Mouse (Mus musculus): ENCODE data around the gene Rere.
"Not testable (repeated sequence)": the region's sequence is repeated elsewhere in the genome, so short reads cannot be mapped to it uniquely, and the experiment has no call there.

The Rere gene

GRCm38 (mm10) chr4:150549989-150550716 is 268.7 kb downstream of the Rere start:
- no peak for DNase-seq (ENCODE audit: low read depth, low spot score)

DNA sequence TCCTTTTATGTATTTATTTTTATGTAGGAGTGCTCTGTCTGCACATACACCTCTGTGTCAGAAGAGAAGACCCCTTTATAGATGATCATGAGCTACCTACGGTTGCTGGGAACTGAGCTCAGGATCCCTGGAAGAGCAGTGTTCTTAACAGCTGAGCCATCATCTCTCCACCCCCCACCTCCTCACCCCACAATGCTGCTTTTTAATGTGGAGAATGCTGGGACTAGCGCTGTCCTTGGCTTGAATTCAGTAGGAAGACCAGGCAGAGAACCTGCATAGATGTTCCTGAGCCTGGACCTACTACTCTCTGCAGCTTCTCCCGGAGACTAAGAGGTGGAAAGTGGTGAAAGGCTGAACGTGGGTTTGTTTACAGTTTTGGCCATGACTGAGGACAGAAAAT is 269.9 kb downstream of the Rere start:
- DNase-seq (ENCODE audit: low read depth, low spot score), result no peak

- no peak for DNase-seq (ENCODE audit: low read depth, low spot score)
These were observed 271.5 kb downstream of the Rere start for GRCm38 (mm10) chr4:150552751-150553600.

GRCm38 (mm10) chr4:150555783-150556182 is 274.3 kb downstream of the Rere start:
- DNase-seq (ENCODE audit: low read depth, low spot score), result no peak

DNA sequence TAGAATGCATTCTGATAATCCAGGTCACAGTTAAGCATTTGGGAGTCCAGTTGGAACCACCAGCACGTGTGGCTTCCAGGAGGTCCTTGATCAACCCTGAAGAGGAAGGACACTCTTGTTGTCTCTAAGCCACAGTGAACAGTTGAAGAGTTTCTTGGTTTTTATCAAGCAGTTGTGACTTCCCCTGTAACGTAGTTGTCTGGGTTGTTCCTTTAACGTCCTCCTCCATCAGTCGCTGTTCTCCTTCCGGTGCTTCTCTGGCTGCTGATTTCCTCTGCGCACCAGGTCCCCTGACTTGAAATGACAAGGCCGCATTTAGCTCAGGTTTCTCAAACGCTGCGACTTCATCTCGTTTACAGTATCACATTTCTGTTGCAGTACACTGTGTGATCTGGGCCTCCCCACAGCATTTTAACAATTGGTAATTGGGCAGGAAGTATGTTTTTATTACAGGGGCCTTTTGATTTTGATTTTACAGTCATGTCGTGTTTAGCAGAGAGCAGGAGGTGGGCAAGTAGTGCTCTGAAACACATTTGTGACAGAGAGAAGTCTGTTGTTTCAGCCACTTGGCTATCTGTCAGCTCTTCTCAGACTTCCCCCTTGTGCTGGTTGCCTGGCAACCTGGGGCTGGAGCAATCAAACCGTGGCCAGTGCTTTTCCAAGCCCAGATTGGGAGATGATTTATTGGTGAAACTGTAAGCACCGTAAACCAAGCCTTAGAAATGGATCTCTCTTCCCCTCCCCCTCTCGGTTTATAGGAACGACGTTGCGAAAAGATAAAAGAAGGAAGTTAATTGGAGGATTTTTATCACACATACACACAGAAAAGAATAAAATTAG is 275.2 kb downstream of the Rere start:
- DNase-seq (ENCODE audit: low read depth, low spot score), result peak; percentile 93

- DNase-seq (ENCODE audit: low read depth, low spot score), result not testable (repeated sequence)
These were observed 275.8 kb downstream of the Rere start for GRCm38 (mm10) chr4:150557289-150557688.

GRCm38 (mm10) chr4:150557976-150558375 is 276.5 kb downstream of the Rere start:
- no peak for DNase-seq (ENCODE audit: low read depth, low spot score)

GRCm38 (mm10) chr4:150559514-150559913 is 278.1 kb downstream of the Rere start:
- DNase-seq (ENCODE audit: low read depth, low spot score), result no peak

DNA sequence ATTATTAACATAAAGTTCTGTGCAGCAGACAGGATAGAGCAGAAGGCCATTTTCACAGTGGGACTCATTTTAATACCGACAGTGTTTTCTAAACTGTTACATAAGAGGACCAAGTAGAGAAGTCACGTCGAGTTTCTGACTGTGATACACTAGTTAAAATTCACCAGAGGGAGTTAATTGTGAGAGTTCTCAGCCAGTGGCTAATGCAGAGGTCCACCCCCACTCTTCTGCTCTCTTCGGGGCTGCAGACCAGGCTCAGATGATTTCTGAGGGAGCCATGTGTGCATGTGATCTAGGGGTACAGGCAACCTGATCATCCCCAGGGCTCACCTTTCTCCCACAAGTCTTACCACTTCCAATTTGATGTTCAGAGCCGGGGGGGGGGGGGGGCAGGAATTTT is 281.8 kb downstream of the Rere start:
- no peak for DNase-seq (ENCODE audit: low read depth, low spot score)

DNA sequence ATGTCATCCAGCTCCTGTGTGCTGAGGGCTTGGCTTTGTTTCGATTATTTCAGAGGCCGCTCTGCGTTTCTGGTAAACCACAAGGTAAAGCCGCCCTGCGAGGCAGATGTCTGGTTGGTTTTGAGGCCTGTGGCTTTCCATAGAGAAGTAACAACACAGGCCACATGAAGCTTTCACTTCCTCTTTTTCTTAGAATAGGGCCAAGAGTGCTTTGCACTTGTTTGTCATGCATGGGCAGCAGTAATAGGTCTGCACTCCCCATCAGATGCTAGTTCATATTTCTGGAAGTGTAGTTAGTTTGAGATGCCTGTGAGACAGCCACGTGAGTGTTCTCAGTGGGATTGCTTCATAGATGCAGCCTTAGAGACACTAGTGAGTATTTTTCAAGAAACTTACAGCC is 284.7 kb downstream of the Rere start:
- no peak for DNase-seq (ENCODE audit: low read depth, low spot score)

- no peak for DNase-seq (ENCODE audit: low read depth, low spot score)
These were observed 287.1 kb downstream of the Rere start for GRCm38 (mm10) chr4:150568318-150569134.

DNA sequence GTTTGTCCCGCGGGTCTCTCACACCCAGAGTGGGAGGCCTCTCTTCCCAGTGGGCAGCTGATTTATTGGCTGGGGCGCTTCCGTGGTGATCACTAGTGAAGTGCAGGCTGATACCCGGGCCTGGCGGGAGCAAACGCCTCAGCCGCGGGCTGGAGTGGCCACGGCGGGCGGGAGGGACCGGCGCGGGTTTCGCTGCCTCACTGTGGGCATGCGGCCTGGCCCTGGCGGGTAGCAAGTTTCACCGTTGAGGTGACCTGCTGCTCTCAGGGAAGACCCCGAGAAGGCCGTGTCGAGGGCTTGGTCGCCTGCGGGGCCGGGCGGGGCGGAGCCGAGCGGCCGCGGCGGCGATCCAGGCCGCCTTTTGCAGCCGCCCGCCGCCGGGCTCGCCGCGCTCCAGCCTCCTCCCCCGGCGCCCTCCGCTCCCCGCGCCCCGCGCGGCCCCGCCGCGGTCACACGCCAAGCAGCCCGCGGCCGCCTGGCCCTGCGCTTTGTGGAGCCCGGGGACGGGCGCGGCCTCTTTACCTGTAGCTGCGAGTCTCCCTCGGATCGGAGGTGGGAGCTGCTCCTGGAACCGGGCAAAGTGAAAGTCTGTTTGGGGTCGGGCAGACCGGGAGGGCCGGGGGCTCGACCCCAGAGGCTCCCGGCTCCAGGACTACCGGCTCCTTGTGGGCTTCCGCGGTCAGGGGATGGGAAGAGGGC is 287.8 kb downstream of the Rere start:
- peak; percentile 75 for DNase-seq (ENCODE audit: low read depth, low spot score)

GRCm38 (mm10) chr4:150569834-150570571 is 288.6 kb downstream of the Rere start:
- DNase-seq (ENCODE audit: low read depth, low spot score), result peak; percentile 45

DNA sequence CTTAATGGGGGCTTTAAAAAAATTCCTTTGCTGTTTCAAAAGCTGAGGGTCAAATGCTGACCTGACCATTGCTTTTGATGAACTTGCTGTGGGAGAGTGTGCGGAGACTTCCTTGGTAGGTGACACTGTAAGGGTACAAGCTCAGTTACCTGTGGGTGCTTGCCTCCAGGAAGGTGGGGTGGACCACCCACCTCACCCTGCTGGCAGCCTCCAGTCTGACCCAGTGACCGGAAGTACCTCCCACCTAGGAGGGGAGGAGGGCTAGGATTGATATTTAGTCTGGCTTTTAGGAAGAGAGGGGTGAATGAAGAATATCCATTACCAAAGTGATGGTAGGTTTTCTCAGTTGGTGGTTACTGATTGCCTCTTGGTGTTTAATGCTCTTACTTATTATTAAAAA is 289.3 kb downstream of the Rere start:
- no peak for DNase-seq (ENCODE audit: low read depth, low spot score)

DNA sequence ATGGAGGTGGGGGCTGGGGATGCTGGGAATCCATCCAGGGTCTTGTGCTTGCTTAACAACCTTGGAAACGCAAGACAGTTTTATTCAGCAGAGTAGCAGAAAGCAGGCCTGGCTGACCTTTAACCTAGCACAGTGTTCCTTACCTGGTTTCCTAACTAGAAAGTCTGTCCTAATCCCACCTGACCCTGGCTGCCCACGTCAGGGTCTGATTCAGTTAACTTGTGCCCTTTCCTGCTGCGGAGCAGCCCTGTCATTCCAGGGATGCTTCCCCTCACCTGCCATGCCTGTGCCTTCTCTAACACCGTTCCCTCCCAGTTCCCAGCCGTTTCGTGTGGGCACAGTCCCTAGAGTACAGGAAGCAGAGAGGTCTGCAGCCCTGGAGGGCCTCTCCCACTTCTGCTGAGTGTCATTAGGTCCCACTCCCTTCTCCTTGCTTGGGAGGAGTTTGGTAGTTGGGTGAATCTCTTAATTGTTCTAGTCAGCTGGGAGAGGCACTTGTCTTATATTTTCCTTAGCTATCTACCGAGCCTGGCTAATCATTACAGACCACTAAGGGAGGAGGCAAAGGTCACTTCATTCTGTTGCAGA is 290.8 kb downstream of the Rere start:
- no peak for DNase-seq (ENCODE audit: low read depth, low spot score)

DNA sequence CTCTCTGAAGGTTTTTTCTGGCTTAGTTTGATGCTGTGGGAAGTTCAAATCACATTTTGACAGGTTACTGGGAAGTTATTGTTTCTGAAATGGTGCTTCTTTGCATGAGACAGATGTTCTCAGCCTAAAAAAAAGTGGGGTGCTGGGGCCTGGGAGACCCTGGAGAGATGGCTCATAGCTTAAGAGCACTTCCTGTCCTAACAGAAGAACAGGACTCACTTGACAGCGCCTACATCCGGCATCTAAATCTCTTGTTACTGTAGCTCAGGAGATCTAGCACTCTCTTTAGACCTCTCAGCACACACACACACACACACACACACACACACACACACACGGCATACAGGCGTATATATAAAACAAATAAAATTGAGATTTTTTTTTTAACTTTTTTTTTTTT is 291.5 kb downstream of the Rere start:
- DNase-seq (ENCODE audit: low read depth, low spot score), result no peak

DNA sequence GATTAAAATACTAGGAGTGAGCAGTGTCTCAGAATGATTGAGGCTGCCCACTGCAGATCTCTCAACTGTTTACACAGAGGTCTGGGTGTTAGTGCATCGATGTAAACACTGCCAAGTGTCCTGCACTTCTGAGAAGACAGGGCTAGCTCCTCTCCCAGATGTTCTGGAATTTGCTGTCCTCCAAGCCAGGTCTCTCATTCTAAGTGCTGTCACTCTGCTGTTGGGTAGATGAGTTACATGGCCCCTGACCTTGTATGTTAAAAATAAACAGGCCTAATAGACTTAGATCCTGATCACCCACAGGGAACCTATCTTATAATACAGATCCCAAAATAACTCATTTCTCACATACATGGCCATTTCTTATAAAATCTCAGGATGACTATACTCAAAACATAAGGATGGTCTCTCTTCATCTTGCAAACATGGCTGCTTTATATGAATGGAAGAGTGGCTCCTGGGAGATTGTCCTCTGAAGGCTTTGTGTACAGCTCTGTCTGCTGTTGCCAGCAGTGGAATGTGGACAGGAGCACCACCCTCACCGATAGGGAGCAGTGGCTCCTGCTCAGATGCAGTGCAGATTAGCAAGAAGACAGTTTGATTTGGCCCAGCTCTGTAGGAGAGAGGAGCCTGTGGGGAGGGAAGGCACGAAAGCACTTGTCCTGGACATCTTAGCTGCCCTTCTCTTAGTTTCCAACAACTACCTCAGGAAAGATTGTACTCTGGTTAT is 294.1 kb downstream of the Rere start:
- DNase-seq (ENCODE audit: low read depth, low spot score), result no peak

- no peak for DNase-seq (ENCODE audit: low read depth, low spot score)
These were observed 294.9 kb downstream of the Rere start for GRCm38 (mm10) chr4:150576339-150576738.

DNA sequence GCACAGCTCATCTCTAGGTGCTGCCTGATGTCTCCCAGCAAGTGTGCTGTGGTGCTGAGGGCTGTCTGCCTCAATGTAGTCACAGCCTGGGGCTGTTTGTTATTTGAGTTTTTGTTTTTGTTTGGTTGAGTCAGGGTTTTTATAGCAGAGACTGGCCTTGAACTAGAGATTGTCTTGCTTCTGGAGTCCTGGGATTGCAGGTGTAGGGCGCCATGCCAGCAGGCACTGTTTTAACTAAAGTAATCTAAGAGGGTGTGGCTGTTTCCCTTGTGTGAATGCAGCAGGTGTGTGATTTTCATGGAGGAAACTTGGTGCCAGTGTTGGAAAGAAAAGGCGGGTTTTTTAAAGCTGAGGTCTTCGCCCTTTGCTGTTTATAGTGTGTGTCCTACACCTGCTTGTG is 296.6 kb downstream of the Rere start:
- DNase-seq (ENCODE audit: low read depth, low spot score), result no peak

Measured in mesoderm, embryonic 11.5 days (tissue).